Mouse (Mus musculus): ENCODE measurements around the gene Pgm2.

Pgm2 gene

GRCm38 (mm10) chr5:64092748-64093292 lies at the start of gene Pgm2:
Gene Pgm2, plus strand, starts transcription at chr5:64092950.
- peak; percentile 83 for DNase-seq

- DNase-seq: no peak
These were observed 48.9 kb upstream of the Pgm2 start for GRCm38 (mm10) chr5:64043694-64044453.

GRCm38 (mm10) chr5:64044790-64045189 lies 48.0 kb upstream of the Pgm2 start:
- DNase-seq: peak; percentile 61

- no peak for DNase-seq
These were observed 47.2 kb upstream of the Pgm2 start for GRCm38 (mm10) chr5:64045502-64045901.

- no peak for DNase-seq
These were observed 45.8 kb upstream of the Pgm2 start for GRCm38 (mm10) chr5:64046995-64047394.

GRCm38 (mm10) chr5:64047921-64048320 lies 44.8 kb upstream of the Pgm2 start:
- no peak for DNase-seq

- no peak for DNase-seq
These were observed 44.1 kb upstream of the Pgm2 start for GRCm38 (mm10) chr5:64048605-64049004.

GRCm38 (mm10) chr5:64049256-64049655 lies 43.5 kb upstream of the Pgm2 start:
- no peak for DNase-seq

- no peak for DNase-seq
These were observed 39.7 kb upstream of the Pgm2 start for GRCm38 (mm10) chr5:64053010-64053409.

- DNase-seq: no peak
These were observed 36.5 kb upstream of the Pgm2 start for GRCm38 (mm10) chr5:64056210-64056609.

GRCm38 (mm10) chr5:64060881-64061280 lies 31.9 kb upstream of the Pgm2 start:
- DNase-seq: no peak

GRCm38 (mm10) chr5:64061643-64062042 lies 31.1 kb upstream of the Pgm2 start:
- DNase-seq: no peak

GRCm38 (mm10) chr5:64062882-64063621 lies 29.7 kb upstream of the Pgm2 start:
- no peak for DNase-seq

- DNase-seq: no peak
These were observed 29.0 kb upstream of the Pgm2 start for GRCm38 (mm10) chr5:64063622-64064355.

- DNase-seq: no peak
These were observed 28.3 kb upstream of the Pgm2 start for GRCm38 (mm10) chr5:64064401-64064800.

GRCm38 (mm10) chr5:64065497-64066046 lies 27.2 kb upstream of the Pgm2 start:
- DNase-seq: no peak

GRCm38 (mm10) chr5:64066159-64066558 lies 26.6 kb upstream of the Pgm2 start:
- DNase-seq: no peak

GRCm38 (mm10) chr5:64067576-64067975 lies 25.2 kb upstream of the Pgm2 start:
- no peak for DNase-seq

- peak; percentile 66 for DNase-seq
These were observed 22.6 kb upstream of the Pgm2 start for GRCm38 (mm10) chr5:64070081-64070673.

GRCm38 (mm10) chr5:64070742-64071476 lies 21.8 kb upstream of the Pgm2 start:
- no peak for DNase-seq

GRCm38 (mm10) chr5:64074455-64074854 lies 18.3 kb upstream of the Pgm2 start:
- no peak for DNase-seq

GRCm38 (mm10) chr5:64075506-64075905 lies 17.2 kb upstream of the Pgm2 start:
- DNase-seq: peak; percentile 59
